Mouse (Mus musculus): ENCODE results near the gene Banf2. TPM values are rescaled to one million over a fixed set of nuclear protein-coding genes. Genes with fewer than 3 reads are reported as not detected.

Banf2 gene
- total RNA-seq, 1 experiment from 2014 or later = not detected

DNA sequence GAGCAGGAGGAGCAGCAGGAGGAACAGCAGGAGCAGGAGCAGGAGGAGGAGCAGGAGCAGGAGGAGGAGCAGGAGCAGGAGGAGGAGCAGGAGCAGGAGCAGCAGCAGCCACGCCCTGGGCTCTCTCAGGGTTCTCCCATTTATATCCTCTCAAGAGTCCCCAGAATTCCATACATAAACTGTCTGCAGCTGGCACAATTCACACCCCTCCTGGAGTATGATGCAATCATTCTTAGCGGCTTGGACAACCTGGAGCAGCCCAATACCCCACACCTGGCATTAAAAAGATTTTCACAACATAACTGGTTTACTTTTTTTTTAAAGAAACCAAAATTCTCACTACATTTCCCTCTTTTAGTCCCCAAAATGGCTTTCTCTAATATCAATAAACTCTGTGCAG, 12.9 kb upstream of the Banf2 start:
- ATAC-seq (replicated peaks; ENCODE audit: low read depth, poor library complexity, severe bottlenecking) = no peak

DNA sequence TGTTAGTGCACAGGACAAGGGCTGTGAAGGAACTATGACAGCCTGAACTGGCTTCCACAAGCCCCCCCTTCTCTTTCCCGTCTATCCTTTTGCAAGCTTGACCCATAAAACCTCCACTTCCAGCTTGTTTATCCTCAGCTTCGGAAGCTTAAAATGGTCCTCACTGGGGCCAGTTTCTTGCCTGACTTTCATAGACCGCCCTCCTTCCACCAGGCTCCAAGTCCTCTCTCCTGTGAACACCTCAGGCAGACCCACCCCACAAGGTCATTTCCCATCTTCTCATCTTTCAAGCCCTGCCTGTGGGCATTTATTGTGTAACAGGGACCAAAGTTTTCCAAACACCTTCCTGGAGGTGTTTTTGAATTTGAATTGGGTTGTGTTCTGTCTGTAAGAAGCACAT, 10.4 kb upstream of the Banf2 start:
- no peak for ATAC-seq (replicated peaks; ENCODE audit: low read depth, poor library complexity, severe bottlenecking)

DNA sequence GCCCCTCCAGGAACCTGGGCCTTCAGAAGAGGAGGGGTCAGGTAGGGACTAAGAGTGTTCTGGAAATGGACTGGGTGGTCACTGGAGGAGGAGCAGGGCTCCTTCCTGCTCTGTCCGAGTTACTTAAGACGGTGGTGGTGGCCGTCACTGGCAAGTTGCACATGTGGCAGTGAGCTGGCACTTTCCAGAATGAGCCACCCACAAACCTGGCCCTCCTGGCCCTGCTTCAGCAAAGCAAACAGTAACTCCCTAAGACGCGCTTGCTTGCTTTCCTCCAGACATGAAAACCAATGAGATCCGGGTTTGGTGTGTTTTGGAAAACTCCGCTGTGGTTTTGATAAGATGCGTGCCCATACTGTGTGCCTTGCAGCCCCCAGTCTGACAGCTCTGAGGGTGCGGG, 7.5 kb upstream of the Banf2 start:
- ATAC-seq (replicated peaks; ENCODE audit: low read depth, poor library complexity, severe bottlenecking) = no peak; the same call in 1 of the 2 replicates

DNA sequence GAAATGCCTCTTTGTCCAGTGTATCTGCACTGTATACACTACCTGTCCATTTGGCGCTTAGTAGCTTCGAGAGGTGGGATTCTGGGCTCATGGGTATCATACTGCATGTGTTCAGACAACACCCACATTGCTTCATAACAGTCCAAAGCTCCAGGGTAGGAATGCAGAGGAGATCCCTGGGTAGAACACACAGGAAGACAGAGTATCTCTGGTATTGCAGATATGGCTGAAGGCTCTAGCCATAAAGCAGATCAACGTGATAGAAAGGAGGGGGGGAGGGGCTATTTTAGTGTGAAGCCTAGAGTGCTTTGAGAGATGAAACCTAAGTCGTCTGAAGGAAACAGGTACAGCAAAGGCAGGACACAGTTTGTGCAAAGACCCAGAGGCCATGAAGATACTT, 6.4 kb upstream of the Banf2 start:
- 0 out of 2 replicates have a peak, but pooled peaks have one; percentile 10 for ATAC-seq (replicated peaks; ENCODE audit: low read depth, poor library complexity, severe bottlenecking)

DNA sequence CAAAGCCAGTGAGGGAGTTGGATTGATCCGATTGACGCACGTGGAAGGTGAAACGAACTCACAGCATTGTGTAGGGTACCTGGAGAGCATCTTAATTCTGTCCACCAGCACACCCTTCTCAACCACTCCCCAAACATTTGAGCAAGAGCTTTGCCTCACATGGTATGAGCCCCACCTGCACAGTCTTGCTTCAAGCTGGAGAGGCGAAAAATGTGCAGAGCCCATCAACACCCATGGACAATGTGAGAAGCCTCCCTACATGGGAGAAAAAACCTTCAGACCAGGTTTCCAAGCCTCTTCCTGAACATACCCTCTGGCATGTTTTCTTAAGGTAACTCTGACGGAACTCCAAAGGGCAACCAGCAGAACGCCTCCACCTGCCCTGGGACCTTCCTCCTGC, 2.1 kb upstream of the Banf2 start:
- no peak for ATAC-seq (replicated peaks; ENCODE audit: low read depth, poor library complexity, severe bottlenecking)

DNA sequence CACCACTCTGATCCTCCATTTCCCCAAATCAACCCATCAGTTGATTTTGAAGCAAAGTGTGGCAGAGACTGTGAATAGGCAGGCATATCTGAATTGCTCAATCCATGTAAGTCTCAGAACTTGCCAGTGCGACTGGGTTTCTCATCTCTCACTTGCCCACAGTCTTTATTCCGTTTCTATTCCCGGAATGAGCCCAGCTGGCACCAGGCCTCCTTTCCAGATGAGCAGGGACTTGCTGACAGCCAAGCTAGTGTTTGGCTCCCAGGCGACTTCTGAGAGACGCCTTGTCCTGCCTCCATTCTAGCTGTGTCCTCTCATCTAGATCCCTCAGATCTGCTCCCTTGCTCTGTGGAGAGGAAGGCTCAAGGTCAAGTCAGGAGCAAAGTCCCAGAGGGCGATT, 11.9 kb downstream of the Banf2 start:
- ATAC-seq (replicated peaks; ENCODE audit: low read depth, poor library complexity, severe bottlenecking) = no peak

DNA sequence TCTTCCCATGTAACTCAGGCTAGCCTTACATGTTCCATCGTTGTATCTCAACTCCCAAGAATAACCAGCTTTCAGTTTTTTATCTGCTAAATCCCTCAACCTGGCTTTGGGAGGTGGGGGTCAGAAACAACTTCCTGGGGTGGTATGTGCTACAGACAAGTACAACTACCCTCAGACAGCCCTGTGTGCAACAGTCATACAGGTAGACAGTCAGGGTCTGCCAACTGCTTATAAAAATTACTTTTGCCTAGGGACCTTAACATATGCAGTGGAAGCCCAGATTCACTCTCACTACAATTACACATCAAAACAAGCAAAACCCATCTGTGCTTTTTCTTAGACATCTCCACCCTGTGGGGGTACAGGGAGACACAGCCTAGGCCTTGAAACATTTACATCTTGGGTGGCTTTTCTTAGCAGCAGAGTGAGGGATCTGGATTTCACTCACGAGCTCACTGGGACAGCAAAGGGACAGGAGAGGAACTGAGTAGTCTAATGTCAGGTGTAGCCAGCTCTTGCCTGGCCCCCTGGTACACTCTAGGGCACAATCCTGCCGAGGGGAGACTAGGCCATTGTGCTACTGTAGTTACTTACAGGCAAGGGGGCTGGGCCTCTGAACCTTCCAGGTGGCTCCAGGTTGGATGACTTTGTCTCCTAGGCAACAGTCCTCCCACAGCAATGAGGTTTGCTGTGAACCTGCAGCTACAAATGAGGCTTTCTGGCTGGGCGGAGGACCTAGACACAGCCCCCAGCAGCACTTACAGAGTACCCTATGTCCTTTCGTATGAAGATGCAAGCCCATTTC, 13.1 kb downstream of the Banf2 start:
- ATAC-seq (replicated peaks; ENCODE audit: low read depth, poor library complexity, severe bottlenecking) = no peak

DNA sequence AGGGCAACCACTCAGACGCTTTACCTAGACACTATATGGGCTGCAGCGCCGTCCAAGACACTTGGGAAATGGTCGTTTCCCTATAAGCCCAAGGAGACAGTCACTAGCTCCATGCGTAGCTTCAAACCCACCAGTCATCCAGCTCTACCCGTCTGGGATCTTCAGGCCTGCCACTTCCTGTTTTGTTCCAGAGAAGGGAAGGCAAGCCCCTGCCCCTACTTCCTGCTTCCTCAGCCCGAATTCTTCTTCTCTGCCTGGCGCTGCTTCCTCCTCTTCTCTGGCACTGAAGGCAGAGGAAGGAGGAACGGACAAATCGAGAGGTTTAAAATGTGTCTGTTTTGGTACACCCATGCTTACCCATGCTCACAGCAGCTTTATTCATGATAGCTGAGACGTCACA, 14.1 kb downstream of the Banf2 start:
- peak; percentile 89 for ATAC-seq (replicated peaks; ENCODE audit: low read depth, poor library complexity, severe bottlenecking)

DNA sequence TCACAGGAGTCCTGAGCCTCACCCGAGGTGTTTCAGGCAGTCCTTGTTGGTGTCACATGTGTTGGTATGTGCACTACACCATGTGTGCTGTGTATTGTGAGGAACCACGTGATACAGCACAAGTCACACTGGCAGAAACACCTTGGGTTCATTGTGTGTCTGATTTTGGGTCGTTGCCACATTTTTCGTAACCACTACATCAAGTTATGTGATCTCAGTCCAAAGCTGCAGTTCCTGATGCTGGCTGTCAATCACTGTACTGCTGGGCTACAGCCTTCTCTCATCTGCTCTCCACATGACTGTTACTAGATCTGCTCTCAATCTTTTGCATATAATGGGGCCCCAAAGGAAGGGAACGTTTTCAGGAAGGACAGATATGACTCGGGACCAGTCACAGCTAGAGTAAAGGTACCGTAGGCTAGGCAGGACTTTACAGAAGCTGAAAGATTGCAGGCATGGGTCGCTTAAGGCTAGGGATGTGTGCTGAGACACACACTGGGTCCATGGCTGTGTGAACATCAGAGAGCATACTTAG, 17.4 kb downstream of the Banf2 start:
- ATAC-seq (replicated peaks; ENCODE audit: low read depth, poor library complexity, severe bottlenecking) = no peak

DNA sequence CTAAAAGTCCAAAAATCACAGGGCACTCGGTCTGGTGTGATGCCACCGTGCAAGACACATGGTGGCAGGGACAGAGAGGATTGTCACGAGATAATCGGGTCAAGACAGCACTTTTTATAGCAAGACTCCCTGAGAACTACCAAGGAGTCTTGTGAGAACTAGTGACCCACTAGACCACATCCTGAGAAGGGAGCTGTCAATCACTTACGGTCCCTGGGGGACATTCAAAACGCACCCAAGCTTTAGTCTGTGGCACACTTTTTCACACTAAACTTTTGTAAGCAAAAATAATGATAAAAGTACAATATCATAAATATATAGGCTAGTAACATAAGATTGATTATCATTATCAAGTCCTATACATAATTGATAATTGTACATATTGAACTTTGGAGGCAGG, 18.0 kb downstream of the Banf2 start:
- ATAC-seq (replicated peaks; ENCODE audit: low read depth, poor library complexity, severe bottlenecking) = no peak

DNA sequence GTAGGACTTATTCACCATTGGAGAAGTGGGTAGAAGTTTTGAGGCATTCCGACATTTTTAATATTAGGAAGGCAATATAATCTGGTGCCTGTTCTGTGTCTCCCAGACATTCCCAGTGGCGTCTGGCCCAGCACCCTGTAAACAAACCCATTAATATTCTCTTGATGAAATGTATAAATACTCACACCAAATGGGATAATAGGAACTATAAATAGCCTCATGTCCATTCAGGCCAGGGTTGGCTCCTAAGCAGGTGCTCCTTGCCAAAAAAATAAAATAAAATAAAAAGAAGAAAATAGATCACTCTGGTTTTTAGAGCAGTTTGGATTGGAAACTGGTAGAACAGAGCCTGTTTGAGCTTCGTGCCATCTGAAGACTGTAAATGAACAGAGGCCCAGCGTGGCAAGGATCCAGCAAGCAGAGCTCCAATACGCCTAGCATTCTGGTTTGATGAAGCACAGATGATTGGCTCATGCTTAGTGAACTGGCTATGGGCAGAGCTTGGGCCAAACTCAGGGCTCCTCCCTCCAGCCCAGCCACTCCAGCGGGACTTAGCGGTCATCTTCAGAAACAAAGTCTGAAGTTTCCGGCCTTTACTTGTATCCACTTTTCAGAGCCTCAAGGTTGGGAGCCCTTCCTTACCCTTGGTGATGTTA, 19.7 kb downstream of the Banf2 start:
- no peak for ATAC-seq (replicated peaks; ENCODE audit: low read depth, poor library complexity, severe bottlenecking)

DNA sequence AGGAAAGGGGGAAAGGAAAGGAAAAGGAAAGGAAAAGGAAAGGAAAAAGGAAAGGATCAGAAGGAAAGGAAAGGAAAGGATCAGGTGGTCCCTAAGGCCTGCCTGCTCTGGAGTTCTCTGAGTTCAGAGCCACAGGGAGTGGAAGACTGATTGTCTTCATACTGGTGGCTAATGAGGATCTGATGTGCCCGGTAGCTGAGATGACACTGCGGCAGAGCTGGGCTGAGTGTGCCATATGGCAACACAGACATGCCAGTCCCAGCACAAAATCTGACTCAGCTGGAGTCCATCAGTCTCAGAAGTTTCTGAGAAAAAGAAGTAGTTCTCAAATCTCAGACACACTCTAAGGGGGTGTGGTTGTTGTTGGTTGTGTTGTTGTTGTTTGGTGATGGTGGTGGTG, 24.9 kb downstream of the Banf2 start:
- no peak for ATAC-seq (replicated peaks; ENCODE audit: low read depth, poor library complexity, severe bottlenecking)

DNA sequence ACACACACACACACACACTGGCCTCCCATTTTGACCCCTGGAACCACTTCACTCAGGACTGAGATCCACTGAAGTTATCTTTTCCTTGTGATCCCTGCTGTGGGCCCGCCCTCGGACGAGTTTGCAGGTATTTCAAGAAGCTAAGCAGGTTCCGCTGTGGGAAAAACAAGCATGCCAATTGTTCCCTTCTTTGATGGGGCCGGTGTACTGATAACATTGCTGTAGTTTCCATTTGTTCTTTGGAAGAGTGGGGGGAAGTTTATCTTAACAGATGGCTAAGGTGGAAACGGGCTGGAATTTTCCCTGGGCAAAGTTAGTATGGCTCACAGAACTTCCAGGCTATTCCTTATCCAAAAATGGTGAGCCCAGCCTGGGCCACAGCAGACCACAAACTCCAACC, 28.8 kb downstream of the Banf2 start:
- ATAC-seq (replicated peaks; ENCODE audit: low read depth, poor library complexity, severe bottlenecking) = no peak

DNA sequence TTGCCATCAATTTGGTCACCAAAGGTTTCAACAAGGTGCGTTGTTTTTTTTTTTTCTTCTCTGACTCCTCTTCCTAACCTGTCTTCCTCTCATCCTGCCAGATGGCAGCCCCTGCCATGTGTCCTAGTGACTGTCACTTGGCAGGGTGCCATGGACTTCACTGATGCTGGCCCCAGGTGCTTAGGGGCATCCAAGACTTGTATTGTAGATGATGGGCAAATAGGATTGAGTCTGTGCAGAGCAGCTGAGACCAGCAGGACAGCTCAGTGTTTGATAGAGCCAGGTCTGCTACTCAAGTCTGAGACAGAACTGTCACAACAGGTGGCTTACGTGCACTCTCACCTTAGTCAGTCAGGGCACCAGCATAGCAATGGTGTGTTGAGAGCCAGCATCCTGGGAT, 32.6 kb downstream of the Banf2 start:
- ATAC-seq (replicated peaks; ENCODE audit: low read depth, poor library complexity, severe bottlenecking) = no peak

DNA sequence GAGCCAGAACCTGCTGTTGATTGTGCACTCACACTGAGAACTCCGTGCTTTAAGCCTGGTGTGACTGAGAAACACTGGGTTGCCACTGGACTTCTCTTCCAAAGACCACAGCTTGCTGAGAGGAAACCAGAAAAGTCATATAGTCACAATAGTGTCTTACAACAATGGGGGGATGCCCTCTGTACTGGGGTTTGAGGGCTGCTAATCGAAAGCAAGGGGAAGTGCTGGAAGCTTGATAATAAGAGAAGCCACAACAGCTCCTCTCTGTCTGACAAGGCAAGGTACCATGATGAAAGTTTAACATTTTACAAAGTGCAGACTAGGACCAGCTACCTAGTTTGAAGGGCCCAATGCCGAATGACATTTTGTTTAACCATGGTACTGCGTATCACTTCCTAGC, 36.8 kb downstream of the Banf2 start:
- ATAC-seq (replicated peaks; ENCODE audit: low read depth, poor library complexity, severe bottlenecking) = peak; percentile 71

DNA sequence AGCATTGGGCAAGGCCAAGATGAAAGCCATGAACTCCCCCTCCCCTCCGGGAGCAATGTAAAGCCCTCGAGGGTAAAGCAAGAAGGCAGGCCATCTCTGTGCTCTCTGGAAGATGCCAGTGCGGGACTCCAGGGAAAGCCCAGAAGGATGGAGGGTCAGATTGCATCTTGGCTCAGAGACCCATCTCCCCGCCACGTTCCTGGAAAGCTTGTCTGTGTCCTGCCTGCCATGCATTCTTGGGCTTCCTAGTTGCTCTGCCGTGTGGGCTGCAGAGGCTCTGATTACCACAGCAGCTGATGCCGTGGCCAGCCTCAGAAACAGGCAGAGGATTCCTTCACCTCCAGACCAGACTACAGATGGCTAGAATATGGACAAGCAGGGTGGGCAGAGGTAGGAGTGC, 37.6 kb downstream of the Banf2 start:
- ATAC-seq (replicated peaks; ENCODE audit: low read depth, poor library complexity, severe bottlenecking) = no peak

DNA sequence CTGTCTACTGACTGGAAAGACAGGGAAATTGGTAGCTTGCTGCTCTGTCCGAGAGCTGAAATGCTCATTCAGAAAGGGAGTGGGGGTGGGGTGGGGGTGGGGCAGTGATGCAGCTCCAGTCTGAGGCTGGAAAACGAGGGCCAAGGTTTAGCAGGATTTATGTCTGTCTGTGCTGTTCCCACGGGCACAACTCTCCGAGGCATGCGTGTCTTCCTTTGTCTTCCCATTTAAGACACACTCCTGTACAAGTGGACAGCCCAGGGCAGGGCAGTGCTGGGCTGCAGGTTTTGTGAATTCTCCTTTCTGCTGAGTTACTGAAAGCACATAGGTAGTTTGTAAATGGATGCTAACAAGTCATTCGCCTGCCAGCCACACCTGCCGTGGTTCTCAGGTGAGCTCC, 39.8 kb downstream of the Banf2 start:
- ATAC-seq (replicated peaks; ENCODE audit: low read depth, poor library complexity, severe bottlenecking) = no peak

DNA sequence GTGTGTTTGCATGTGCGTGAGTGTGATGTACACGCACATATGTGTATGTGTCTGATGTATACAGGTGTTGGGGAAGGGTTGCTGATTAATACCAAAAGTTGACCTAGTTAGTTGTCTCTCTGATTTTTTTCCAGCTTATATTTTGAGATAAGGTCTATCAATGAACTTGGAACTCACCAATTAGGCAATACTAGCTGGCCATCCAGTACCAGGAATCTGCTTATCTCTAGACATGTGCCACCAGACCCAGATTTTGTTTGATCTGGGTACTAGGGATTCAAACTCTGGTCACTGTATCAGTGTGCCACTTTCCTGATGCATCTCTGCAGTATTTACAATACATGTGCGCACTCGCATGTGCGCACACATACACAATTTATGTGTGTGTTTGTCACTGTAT, 41.2 kb downstream of the Banf2 start:
- no peak for ATAC-seq (replicated peaks; ENCODE audit: low read depth, poor library complexity, severe bottlenecking)

DNA sequence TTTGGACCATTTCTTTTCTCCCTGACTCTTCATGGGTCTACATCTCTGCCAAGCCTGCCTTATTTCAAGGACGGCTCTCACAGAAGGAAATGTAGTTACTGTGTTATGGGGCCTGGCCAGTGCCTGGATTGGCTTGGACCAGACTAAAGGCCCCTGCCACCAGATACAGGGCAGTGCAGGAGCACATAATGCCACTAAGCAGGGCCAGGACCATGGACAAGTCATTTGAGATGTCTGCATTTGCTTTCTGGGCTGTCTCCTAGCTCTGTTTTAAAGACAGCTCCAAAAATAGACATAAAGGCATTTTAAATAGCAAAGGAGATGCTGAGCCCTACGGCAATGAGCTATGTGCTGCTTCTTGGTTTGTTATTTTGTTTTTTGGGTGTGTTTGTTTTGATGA, 43.8 kb downstream of the Banf2 start:
- ATAC-seq (replicated peaks; ENCODE audit: low read depth, poor library complexity, severe bottlenecking) = no peak

DNA sequence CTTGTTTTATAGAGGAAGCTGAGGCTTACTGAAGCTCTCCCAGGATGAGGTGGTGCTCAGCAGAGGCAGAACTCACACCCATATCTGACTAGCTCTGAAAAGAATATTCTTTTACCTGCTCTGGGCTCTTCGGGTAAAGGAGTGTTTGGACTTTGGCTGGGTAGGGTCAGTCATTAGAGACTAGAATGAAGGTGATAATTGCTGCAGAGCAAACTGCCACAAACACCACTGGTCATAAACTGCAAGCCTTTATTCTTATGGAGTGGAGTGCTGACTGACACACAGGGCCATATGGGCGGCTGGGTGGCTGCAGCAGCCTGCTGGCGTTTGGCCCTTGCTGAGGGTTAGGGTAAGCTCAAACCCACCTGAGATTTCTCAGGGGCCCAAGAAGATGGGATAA, 46.0 kb downstream of the Banf2 start:
- ATAC-seq (replicated peaks; ENCODE audit: low read depth, poor library complexity, severe bottlenecking) = no peak

DNA sequence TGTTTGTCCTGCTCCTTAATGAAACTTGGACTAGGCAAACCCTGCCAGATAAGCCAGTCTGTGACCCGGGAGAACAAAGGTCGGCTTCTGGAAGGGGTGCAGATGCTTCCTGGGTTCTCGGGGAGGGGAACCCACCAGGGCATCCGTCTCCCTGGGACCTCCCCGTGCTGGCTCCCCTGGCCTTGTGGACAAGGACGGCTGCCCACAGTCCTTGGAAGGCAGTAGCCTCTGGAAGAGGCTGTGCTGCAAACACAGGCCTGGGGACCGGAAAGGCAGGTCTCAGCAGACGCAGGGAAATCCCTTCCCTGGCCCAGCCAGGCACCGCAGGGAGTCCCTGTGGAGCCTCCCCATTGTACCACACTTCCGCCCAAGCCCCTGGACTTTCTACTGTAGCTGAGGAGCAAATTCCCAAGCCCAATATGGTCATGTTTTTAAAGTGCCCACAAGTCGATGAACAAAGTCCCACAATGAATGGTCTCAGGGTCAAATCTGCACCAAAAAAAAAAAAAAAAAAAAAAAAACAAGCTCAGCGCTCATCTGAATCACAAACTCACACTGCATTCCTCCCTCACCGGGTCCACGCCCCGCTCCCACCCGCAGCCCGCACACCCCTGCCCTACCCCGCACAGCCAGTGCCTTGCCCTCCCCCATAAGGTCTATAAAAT, 53.5 kb downstream of the Banf2 start:
- no peak for ATAC-seq (replicated peaks; ENCODE audit: low read depth, poor library complexity, severe bottlenecking)
